Mouse (Mus musculus) limb, embryonic 15.5 days (tissue): ENCODE results near the gene Gal3st2. TPM values are rescaled to one million over a fixed set of nuclear protein-coding genes. Genes with fewer than 3 reads are reported as not detected.
"Not testable (repeated sequence)": the region's sequence is repeated elsewhere in the genome, so short reads cannot be mapped to it uniquely, and the experiment has no call there.

Experiments used
- ATAC-seq: fragments of 200-750 bp; cut with Nextera tagmentation; 2 replicates; pipeline ENCODE4 v1.8.0; 2017; ENCODE audit warnings: low read depth, moderate TSS enrichment; ENCODE audit not compliant: insufficient number of reproducible peaks, low FRiP score, low TSS enrichment
- H3K27ac ChIP-seq: fragments of 300-500 bp; sonication (generic); 2 replicates; pipeline ENCODE4 v1.5.1; 2015; ENCODE audit warnings: moderate library complexity, mild to moderate bottlenecking, inconsistent platforms
- H3K27me3 ChIP-seq: fragments of 300-500 bp; sonication (generic); 2 replicates; pipeline ENCODE4 v1.6.1; 2015; ENCODE audit warnings: inconsistent platforms
- H3K36me3 ChIP-seq: fragments of 300-500 bp; sonication (generic); 2 replicates; pipeline ENCODE4 v1.6.1; 2015; ENCODE audit warnings: inconsistent platforms
- H3K4me1 ChIP-seq: fragments of 300-500 bp; sonication (generic); 2 replicates; pipeline ENCODE4 v1.6.1; 2015; ENCODE audit warnings: inconsistent platforms
- H3K4me2 ChIP-seq: fragments of 300-500 bp; sonication (generic); 2 replicates; pipeline ENCODE4 v1.6.1; 2015; ENCODE audit warnings: mild to moderate bottlenecking, inconsistent platforms
- H3K4me3 ChIP-seq: fragments of 300-500 bp; sonication (generic); 2 replicates; pipeline ENCODE4 v1.5.1; 2015; ENCODE audit warnings: mild to moderate bottlenecking, inconsistent platforms
- H3K9ac ChIP-seq: fragments of 300-500 bp; sonication (generic); 2 replicates; pipeline ENCODE4 v1.6.1; 2015; ENCODE audit warnings: inconsistent platforms
- H3K9me3 ChIP-seq: fragments of 300-500 bp; sonication (generic); 2 replicates; pipeline ENCODE4 v1.6.1; 2016; ENCODE audit warnings: inconsistent platforms
- WGBS: fragments of 180-500 bp; shearing (Covaris S2); methylation state at CpG from one replicate; pipeline ENCODE4 v1.1.7; 2015; 5-methylcytosine and 5-hydroxymethylcytosine counted together
- polyA plus RNA-seq: library from polyadenylated mRNA; unstranded; fragments of >200 nt; fragmentation: Nextera tagmentation; extraction: Ambion mirVana; gene quantifications from 2 replicates; pipeline ENCODE4 v1.2.1, GENCODE M21; 2015

Gene Gal3st2
- polyA plus RNA-seq, 1 experiment from 2014 or later = not detected

GRCm38 (mm10) chr1:93835211-93835610 is 25.9 kb upstream of the Gal3st2 start:
- Histone ChIP-seq H3K4me2 (no peak overlapping the region), H3K4me1 (no peaks in the 10 kb centered on the region), H3K36me3 (peaks cover 31% of the 10 kb centered on the region), H3K27ac (no peak overlapping the region), H3K9me3 (no peaks in the 10 kb centered on the region), H3K4me3 (no peak overlapping the region), H3K27me3 (no peaks in the 10 kb centered on the region), H3K9ac (no peak overlapping the region)
- WGBS = 82% methylated on average over 4 of the region's 4 CpGs
- no peak for ATAC-seq

DNA sequence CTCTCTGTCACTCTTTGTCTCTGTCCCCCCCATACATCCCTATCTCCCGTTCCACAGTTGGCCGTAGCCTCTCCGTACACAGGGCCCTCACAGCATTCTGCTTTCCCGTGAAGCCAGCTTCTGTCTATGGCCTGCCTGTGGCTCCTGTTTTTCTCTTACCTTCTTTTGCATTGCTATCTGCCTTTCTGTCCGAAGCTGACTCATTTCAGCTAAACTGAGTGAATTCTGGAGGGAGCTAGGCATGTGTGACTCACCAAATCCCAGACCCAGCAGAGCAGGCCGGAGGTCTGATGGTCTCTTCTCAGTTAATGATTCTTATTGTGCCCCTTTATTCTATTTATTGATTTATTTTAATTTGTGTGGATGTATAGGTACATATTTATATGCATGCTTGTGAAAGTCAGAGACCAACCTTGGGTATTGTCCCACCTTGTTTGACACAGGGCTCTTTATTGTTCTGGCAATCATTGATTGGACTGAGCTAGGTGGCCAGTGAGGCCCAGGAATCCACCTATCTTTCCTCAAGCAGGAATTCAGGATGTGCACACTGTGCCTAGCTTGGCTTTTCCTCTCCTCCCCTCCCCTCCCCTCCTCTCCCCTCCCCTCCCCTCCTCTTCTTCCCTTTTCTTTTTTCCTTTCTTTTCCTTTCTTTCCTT is 25.1 kb upstream of the Gal3st2 start:
- H3K4me3 ChIP-seq = no peak overlapping the region
- ATAC-seq = no peak
- 93% methylated on average over 6 of the region's 6 CpGs for WGBS
- H3K9me3 ChIP-seq = no peaks in the 10 kb centered on the region
- H3K4me1 ChIP-seq = no peaks in the 10 kb centered on the region
- peaks cover 31% of the 10 kb centered on the region for H3K36me3 ChIP-seq
- no peak overlapping the region for H3K9ac ChIP-seq
- H3K4me2 ChIP-seq = no peak overlapping the region
- no peak overlapping the region for H3K27ac ChIP-seq
- no peaks in the 10 kb centered on the region for H3K27me3 ChIP-seq

GRCm38 (mm10) chr1:93836532-93836913 is 24.6 kb upstream of the Gal3st2 start:
- Histone ChIP-seq H3K9me3 (no peaks in the 10 kb centered on the region), H3K4me1 (no peaks in the 10 kb centered on the region), H3K27me3 (no peaks in the 10 kb centered on the region), H3K36me3 (peaks cover 31% of the 10 kb centered on the region), H3K27ac (no peak overlapping the region), H3K9ac (no peak overlapping the region), H3K4me2 (no peak overlapping the region), H3K4me3 (no peak overlapping the region)
- WGBS = 94% methylated on average over 2 of the region's 2 CpGs
- ATAC-seq = no peak

DNA sequence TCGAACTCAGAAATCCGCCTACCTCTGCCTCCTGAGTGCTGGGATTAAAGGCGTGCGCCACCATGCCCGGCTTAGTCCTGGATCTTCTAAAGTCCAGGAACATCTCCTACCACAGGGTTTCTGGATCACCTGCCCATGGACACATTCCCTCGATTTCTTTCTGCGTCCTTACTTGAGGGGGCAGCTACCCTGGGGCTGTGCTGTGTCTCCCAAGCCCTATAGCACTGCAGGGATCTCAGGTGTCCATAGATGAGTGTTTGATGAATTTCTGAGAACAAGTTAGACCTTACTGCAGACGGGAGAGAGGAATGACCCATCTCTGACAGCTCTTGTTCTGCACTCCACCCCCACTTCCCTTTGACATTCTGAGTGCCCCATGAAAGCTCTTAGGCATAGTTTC is 23.8 kb upstream of the Gal3st2 start:
- H3K4me2 ChIP-seq = no peak overlapping the region
- WGBS = 94% methylated on average over 8 of the region's 8 CpGs
- no peak overlapping the region for H3K4me3 ChIP-seq
- H3K4me1 ChIP-seq = no peaks in the 10 kb centered on the region
- H3K36me3 ChIP-seq = peaks cover 31% of the 10 kb centered on the region
- ATAC-seq = no peak
- no peaks in the 10 kb centered on the region for H3K9me3 ChIP-seq
- no peak overlapping the region for H3K9ac ChIP-seq
- H3K27me3 ChIP-seq = no peaks in the 10 kb centered on the region
- H3K27ac ChIP-seq = no peak overlapping the region

GRCm38 (mm10) chr1:93838569-93838968 is 22.5 kb upstream of the Gal3st2 start:
- not testable (repeated sequence) for H3K4me1 ChIP-seq, H3K9me3 ChIP-seq, ATAC-seq, H3K27ac ChIP-seq, H3K4me2 ChIP-seq, H3K4me3 ChIP-seq, H3K27me3 ChIP-seq, H3K9ac ChIP-seq
- peaks cover 31% of the 10 kb centered on the region for H3K36me3 ChIP-seq
- WGBS = 92% methylated on average over 8 of the region's 8 CpGs

DNA sequence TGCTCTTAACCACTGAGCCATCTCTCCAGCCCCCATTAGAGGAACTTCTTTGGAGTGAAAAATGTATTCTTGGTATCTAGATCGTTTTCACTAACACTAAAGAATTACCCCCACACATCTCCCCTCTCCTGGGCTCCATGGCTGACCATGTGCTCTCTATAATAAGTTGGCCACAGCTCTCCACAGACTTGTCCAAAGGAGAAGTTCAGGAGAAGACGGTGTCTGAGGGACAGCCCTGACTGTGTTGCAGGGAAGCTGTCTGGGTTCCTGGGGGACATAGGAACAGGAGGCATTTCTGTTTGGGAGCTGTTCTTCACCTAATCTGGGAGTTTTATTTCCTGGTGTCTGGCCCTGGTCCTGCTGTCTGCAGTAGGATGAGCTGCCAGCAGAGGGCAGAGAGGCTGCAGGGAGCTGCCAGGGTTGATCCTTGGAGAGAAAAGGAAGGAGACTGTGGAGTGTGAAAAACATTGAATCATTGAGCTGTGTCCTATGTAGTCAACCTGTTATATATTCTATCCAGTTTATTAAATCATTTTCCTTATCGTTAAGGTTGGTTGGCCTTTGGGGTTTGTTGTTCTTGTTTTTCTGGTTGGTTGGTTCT is 15.2 kb upstream of the Gal3st2 start:
- not testable (repeated sequence) for H3K4me3 ChIP-seq, ATAC-seq, H3K4me2 ChIP-seq, H3K27ac ChIP-seq, H3K9ac ChIP-seq, H3K4me1 ChIP-seq, H3K27me3 ChIP-seq, H3K36me3 ChIP-seq, H3K9me3 ChIP-seq
- WGBS = 88% methylated on average over 2 of the region's 3 CpGs

DNA sequence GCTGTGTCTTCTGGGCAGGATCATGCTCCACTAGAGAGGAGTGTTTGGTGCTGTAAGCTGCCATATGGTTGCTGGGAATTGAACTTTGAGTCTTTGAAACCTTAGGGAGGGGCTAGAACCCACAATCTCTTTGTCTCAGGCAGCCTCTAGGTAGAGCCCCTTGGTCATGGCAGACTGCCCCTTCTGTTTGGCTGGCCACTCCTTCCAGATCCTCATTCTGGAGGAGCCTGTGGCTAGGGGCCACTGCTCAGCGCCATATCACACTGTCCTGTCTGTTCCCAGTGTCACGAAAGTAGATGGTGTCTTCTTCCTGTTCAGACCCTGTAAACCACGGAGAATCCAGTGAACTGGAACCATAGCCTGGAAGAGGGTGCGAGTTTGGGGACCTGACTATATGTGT is 5.3 kb upstream of the Gal3st2 start:
- not testable (repeated sequence) for H3K27me3 ChIP-seq, ATAC-seq, H3K4me3 ChIP-seq, H3K27ac ChIP-seq, H3K9me3 ChIP-seq, H3K9ac ChIP-seq, H3K36me3 ChIP-seq, H3K4me2 ChIP-seq, H3K4me1 ChIP-seq
- 80% methylated on average over 4 of the region's 4 CpGs for WGBS

- H3K9ac ChIP-seq = no peak overlapping the region
- H3K4me3 ChIP-seq = no peak overlapping the region
- H3K9me3 ChIP-seq = no peaks in the 10 kb centered on the region
- 64% methylated on average over 6 of the region's 6 CpGs for WGBS
- H3K27me3 ChIP-seq = no peaks in the 10 kb centered on the region
- H3K4me2 ChIP-seq = no peak overlapping the region
- no peak overlapping the region for H3K27ac ChIP-seq
- ATAC-seq = no peak
- no peaks in the 10 kb centered on the region for H3K36me3 ChIP-seq
- no peaks in the 10 kb centered on the region for H3K4me1 ChIP-seq
These were observed 3.7 kb upstream of the Gal3st2 start for GRCm38 (mm10) chr1:93857370-93857769.

DNA sequence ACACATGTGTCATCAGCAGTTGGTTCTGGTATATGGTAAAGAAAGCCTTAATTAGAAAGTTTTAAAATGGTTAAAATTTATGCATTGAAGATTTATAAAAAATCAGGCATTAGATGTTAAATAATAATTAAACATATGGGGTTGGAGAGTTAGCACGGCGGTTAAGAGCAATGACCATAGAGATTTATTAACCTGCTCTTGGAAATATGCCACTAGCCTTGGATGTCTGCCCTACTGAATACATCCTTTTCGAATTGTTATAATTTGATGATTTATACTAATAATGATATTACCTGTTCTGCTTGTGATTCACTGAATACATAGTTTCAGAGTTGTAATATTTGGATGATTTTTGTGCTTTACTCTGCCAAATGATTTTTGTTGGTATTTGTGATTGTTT is 3.1 kb upstream of the Gal3st2 start:
- no peaks in the 10 kb centered on the region for H3K4me1 ChIP-seq
- no peaks in the 10 kb centered on the region for H3K27me3 ChIP-seq
- no peak overlapping the region for H3K9ac ChIP-seq
- H3K27ac ChIP-seq = no peak overlapping the region
- WGBS = 68% methylated on average over 3 of the region's 3 CpGs
- H3K4me3 ChIP-seq = no peak overlapping the region
- ATAC-seq = no peak
- no peaks in the 10 kb centered on the region for H3K36me3 ChIP-seq
- H3K9me3 ChIP-seq = no peaks in the 10 kb centered on the region
- no peak overlapping the region for H3K4me2 ChIP-seq

DNA sequence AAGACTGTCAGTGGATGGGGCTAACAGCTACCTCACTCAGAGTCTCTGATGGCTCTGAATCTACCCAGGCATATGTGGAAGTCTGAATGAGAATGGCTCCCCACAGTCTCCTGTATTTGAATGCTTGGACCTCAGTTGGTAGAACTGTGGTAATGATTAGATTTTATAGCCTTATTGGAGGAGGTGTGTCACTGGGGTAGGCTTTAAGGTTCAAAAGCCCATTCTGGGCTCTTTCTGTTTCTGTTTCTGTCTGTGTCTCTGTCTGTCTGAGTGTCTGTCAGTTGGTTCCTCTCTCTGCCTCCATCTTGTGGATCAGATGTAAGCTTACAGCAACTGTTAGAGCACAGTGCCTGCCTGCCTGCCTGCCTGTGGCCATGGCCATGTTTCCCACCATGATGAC is 1.5 kb upstream of the Gal3st2 start:
- Histone ChIP-seq H3K27me3 (no peaks in the 10 kb centered on the region), H3K36me3 (no peaks in the 10 kb centered on the region), H3K4me3 (no peak overlapping the region), H3K27ac (no peak overlapping the region), H3K4me1 (no peaks in the 10 kb centered on the region), H3K4me2 (no peak overlapping the region), H3K9me3 (no peaks in the 10 kb centered on the region), H3K9ac (no peak overlapping the region)
- no peak for ATAC-seq

DNA sequence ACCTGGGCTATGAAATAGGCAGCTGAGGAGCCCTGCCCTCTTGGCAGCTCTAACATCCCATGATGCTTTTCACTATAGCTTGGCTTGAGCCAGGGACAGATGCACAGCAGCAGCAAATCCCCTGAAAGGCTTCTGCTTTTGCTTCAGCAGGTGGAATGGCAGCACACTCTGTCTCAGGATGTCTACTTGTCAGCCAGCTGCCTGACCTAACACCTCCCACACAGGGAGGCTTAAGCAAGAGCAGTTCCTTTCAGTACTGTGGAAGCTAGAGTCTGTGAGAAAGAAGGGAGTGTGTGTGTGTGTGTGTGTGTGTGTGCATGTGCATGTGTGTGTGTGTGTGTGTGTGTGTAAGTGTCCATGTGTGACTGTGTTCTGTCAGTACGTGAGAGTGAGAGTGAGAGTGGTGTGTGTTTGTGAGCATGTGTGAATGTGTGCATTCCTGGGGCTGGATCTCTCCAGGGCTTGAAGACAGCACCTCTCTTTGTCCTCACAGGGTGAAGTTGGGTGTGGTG is 10.5 kb downstream of the Gal3st2 start:
- H3K4me3 ChIP-seq, H3K27ac ChIP-seq, H3K27me3 ChIP-seq, H3K36me3 ChIP-seq, H3K4me1 ChIP-seq, H3K9ac ChIP-seq, H3K9me3 ChIP-seq, H3K4me2 ChIP-seq: not testable (repeated sequence)
- 50% methylated on average over 1 of the region's 1 CpGs for WGBS
- 0 out of 2 replicates have a peak, but pooled peaks have one; percentile 6 for ATAC-seq

DNA sequence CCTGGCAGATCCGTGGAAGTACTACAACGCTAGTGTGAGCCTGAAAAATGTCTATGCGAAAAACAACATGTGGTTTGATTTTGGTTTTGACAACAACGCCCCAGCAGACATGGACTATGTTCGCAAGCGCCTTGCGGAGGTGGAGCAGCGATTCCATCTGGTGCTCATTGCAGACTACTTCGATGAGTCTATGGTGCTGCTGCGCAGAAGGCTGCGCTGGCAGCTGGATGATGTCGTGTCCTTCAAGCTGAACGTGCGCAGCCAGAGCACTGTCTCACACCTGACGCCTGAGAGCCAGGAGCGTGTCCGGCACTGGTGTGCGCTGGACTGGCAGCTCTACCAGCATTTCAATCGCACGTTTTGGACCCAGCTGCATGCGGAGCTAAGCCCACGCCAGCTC is 13.3 kb downstream of the Gal3st2 start:
- not testable (repeated sequence) for H3K27ac ChIP-seq, H3K4me2 ChIP-seq, H3K4me3 ChIP-seq, H3K9me3 ChIP-seq, H3K27me3 ChIP-seq, H3K36me3 ChIP-seq, ATAC-seq, H3K9ac ChIP-seq, H3K4me1 ChIP-seq
- 73% methylated on average over 15 of the region's 22 CpGs for WGBS

DNA sequence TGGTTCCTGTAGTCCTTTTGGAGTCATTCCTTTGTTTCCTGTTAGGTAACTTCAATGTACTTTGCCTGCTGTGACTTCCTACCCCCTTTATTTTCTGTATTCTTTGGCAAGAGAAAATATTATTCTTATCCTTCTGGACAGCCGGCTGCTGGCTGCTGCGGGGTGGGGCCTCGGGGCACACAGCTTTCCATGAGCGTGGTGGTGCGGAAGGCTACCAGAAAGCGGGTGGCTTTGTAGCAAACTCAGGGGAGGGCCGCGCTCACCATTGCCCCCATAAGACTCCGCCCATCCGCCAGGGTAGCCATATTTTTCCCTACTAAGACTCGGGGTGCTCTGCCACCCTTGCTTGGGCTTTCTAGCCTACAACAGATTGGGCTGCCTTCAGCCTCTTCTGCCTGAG is 20.7 kb downstream of the Gal3st2 start:
- H3K4me1 ChIP-seq, H3K27ac ChIP-seq, H3K36me3 ChIP-seq, H3K4me2 ChIP-seq, H3K27me3 ChIP-seq, H3K9ac ChIP-seq, H3K9me3 ChIP-seq, H3K4me3 ChIP-seq, ATAC-seq: not testable (repeated sequence)
- WGBS = no CpG with 5 or more reads among the region's 11 CpGs
